ENCODE assay signal across 10 mouse cellular contexts in the genomic region with DNA sequence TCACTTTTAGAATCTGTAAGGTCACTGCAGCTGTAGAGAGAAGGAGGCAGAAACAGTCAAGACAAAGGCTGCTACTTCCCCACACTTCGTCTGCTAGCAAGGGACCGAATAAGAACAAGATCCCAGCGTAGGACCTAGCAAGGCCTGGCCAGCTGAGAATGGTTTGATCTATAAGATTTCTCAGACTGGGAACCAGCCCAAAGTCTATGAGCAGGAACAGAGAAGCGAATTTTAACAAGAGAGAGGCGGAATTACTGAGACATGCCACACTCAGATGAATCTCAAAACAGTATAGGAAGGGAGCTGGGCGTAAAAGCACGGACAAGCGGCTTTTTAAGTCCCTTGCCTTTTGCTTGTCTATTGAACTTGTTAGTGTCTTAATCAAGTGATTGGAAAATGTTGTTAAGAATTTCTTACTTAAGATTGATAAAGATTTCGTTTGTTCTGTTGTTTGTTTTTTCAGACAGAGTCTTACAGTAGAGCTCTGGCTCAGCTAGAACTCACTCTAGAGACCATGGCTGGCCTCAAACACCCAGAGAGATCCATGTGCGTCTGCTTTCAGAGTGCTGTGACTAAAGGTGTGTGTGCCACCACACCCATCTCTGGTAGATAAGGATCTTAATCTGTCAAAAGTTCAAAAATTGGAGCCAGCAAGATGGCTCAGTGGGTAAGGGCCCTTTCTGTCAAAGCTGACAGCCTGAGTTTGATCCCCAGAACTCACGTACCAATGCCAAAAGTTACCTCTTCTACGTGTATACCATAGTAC. TPM values are rescaled to one million over a fixed set of nuclear protein-coding genes. Genes with fewer than 3 reads are reported as not detected.
DNase-seq lines count a peak whose midpoint lies in the region; ATAC-seq and TF ChIP-seq lines count a peak whose summit lies in the region.
"Had no signal": no experiment of that assay in that cellular context is flagged by ENCODE, and none has a peak within 500 bp of the region (broad histone marks: within the 10 kb centered on the region; RNA-seq: fewer than 3 reads in every experiment).

No protein-coding gene starts in this region.

- no peak for TF ChIP-seq CTCF in brain, embryonic 14.5 days (IDR thresholded peaks at IDR 0.05; ENCODE audit: borderline replicate concordance, extremely low read depth, insufficient read depth, insufficient read length)

- 79% methylated on average over 12 of the region's 12 CpGs for WGBS in hindbrain, embryonic 15.5 days
- WGBS in hindbrain, embryonic 11.5 days: 84% methylated on average over 12 of the region's 12 CpGs
- 87% methylated on average over 12 of the region's 12 CpGs for WGBS in limb, embryonic 10.5 days
- WGBS in intestine, embryonic 15.5 days: 82% methylated on average over 12 of the region's 12 CpGs

- H3K27me3 ChIP-seq in hindbrain, embryonic 15.5 days: no peaks in the 10 kb centered on the region
- H3K27me3 ChIP-seq in hindbrain, embryonic 11.5 days (ENCODE audit: control insufficient read depth, insufficient read depth, low read length): no peaks in the 10 kb centered on the region
- H3K27me3 ChIP-seq in limb, embryonic 10.5 days (ENCODE audit: low read depth, poor library complexity, severe bottlenecking): no peaks in the 10 kb centered on the region
- no peaks in the 10 kb centered on the region for H3K27me3 ChIP-seq in intestine, embryonic 15.5 days (replicated peaks)

- ATAC-seq in hindbrain, embryonic 15.5 days (ENCODE audit: low FRiP score, low read depth): no peak
- ATAC-seq in hindbrain, embryonic 11.5 days (ENCODE audit: low FRiP score): no peak
- ATAC-seq in intestine, embryonic 15.5 days: no peak

- no peaks in the 10 kb centered on the region for H3K9me3 ChIP-seq in hindbrain, embryonic 15.5 days
- H3K9me3 ChIP-seq in hindbrain, embryonic 11.5 days (ENCODE audit: control insufficient read depth, low read length): no peaks in the 10 kb centered on the region
- H3K9me3 ChIP-seq in limb, embryonic 10.5 days (replicated peaks): no peaks in the 10 kb centered on the region
- H3K9me3 ChIP-seq in intestine, embryonic 15.5 days: no peaks in the 10 kb centered on the region

- H3K4me3 ChIP-seq in hindbrain, embryonic 15.5 days: no peak overlapping the region
- no peak overlapping the region for H3K4me3 ChIP-seq in hindbrain, embryonic 11.5 days (ENCODE audit: low read depth, low read length)
- H3K4me3 ChIP-seq in limb, embryonic 10.5 days: no peak overlapping the region
- H3K4me3 ChIP-seq in intestine, embryonic 15.5 days (replicated peaks): no peak overlapping the region

- H3K4me1 ChIP-seq in hindbrain, embryonic 15.5 days (replicated peaks): no peaks in the 10 kb centered on the region
- no peaks in the 10 kb centered on the region for H3K4me1 ChIP-seq in hindbrain, embryonic 11.5 days (replicated peaks; ENCODE audit: control insufficient read depth, insufficient read depth, low read length)
- H3K4me1 ChIP-seq in limb, embryonic 10.5 days: peaks cover 44% of the 10 kb centered on the region
- H3K4me1 ChIP-seq in intestine, embryonic 15.5 days (replicated peaks): 0 out of 2 replicates have a peak, but pooled peaks cover 2% of the 10 kb centered on the region

- H3K9ac ChIP-seq in hindbrain, embryonic 15.5 days: no peak overlapping the region
- no peak overlapping the region for H3K9ac ChIP-seq in hindbrain, embryonic 11.5 days (ENCODE audit: low read depth, low read length)
- no peak overlapping the region for H3K9ac ChIP-seq in intestine, embryonic 15.5 days

- H3K36me3 ChIP-seq in hindbrain, embryonic 15.5 days: no peaks in the 10 kb centered on the region
- H3K36me3 ChIP-seq in hindbrain, embryonic 11.5 days (ENCODE audit: control insufficient read depth, insufficient read depth, low read length): no peaks in the 10 kb centered on the region
- H3K36me3 ChIP-seq in limb, embryonic 10.5 days: no peaks in the 10 kb centered on the region
- no peaks in the 10 kb centered on the region for H3K36me3 ChIP-seq in intestine, embryonic 15.5 days

- TF ChIP-seq POLR2A in brain, embryonic 14.5 days (IDR thresholded peaks at IDR 0.05; ENCODE audit: borderline replicate concordance, extremely low read depth, insufficient read depth, insufficient read length, poor library complexity, severe bottlenecking): no peak

- no peak for DNase-seq in hindbrain, embryonic 11.5 days (ENCODE audit: low spot score)
- DNase-seq in CD4-positive helper T cell, adult 2 months (ENCODE audit: low read depth, low spot score): peak; percentile 47
- peak; percentile 53 for DNase-seq in brain, embryonic 14.5 days (ENCODE audit: low read depth)
- no peak for DNase-seq in limb, embryonic 10.5 days (ENCODE audit: low spot score)
- no peak for DNase-seq in urinary bladder, postnatal 25 days (ENCODE audit: low spot score)
- DNase-seq: adrenal gland, postnatal 14 days had no signal

- H3K4me2 ChIP-seq in hindbrain, embryonic 15.5 days: no peak overlapping the region
- H3K4me2 ChIP-seq in hindbrain, embryonic 11.5 days (replicated peaks; ENCODE audit: low read depth, low read length): no peak overlapping the region
- no peak overlapping the region for H3K4me2 ChIP-seq in intestine, embryonic 15.5 days (replicated peaks)

- peak overlapping the region; percentile 65 for H3K27ac ChIP-seq in hindbrain, embryonic 15.5 days (replicated peaks)
- no peak overlapping the region for H3K27ac ChIP-seq in hindbrain, embryonic 11.5 days (ENCODE audit: low read depth, low read length)
- H3K27ac ChIP-seq in limb, embryonic 10.5 days: peak overlapping the region; percentile 42; the same call in 1 of the 2 replicates
- H3K27ac ChIP-seq in intestine, embryonic 15.5 days: no peak overlapping the region
- H3K27ac ChIP-seq: kidney, postnatal 0 days; macrophage had no signal

RNA-seq across cellular contexts. Expression of a gene that starts 13.0 kb away (rescaled TPM):
- 40.4 and 41.1 TPM in 2 replicates for polyA plus RNA-seq in hindbrain, embryonic 15.5 days (2015; fragmentation: Nextera tagmentation; extraction: Ambion mirVana)
- polyA plus RNA-seq in hindbrain, embryonic 11.5 days (2014; fragmentation: Nextera tagmentation; extraction: Ambion mirVana): 33.0 and 41.9 TPM in 2 replicates
- 29.0 and 71.3 TPM in 2 replicates for polyA plus RNA-seq in brain, embryonic 14.5 days (2012; rRNA removed)
- 9.5 and 14.8 TPM in 2 replicates for polyA plus RNA-seq in limb, embryonic 10.5 days (2016; fragmentation: Nextera tagmentation; extraction: Ambion mirVana)
- polyA plus RNA-seq in intestine, embryonic 15.5 days (2015; fragmentation: Nextera tagmentation; extraction: Ambion mirVana): 44.4 and 45.9 TPM in 2 replicates

Comparison
In these comparisons a context has a peak if more than half of its experiments do, and no peak if none do; other contexts are left out.
1. H3K27ac ChIP-seq: peak in hindbrain, embryonic 15.5 days (single experiment) and limb, embryonic 10.5 days (single experiment); none in hindbrain, embryonic 11.5 days (single experiment) and intestine, embryonic 15.5 days (single experiment).
2. DNase-seq: peak in CD4-positive helper T cell, adult 2 months (single experiment) and brain, embryonic 14.5 days (single experiment); none in hindbrain, embryonic 11.5 days (single experiment), limb, embryonic 10.5 days (single experiment) and urinary bladder, postnatal 25 days (single experiment).